Mouse (Mus musculus): ENCODE measurements around the gene Bsnd. TPM values are rescaled to one million over a fixed set of nuclear protein-coding genes. Genes with fewer than 3 reads are reported as not detected.

Bsnd gene
- polyA plus RNA-seq (2015; fragmentation: Nextera tagmentation; extraction: Ambion mirVana) = not detected in 2 replicates

GRCm38 (mm10) chr4:106492116-106492515, at the start of gene Bsnd:
Gene Bsnd, minus strand, starts transcription at chr4:106492283.
- Histone ChIP-seq H3K27ac (ENCODE audit: low read length) (no peak within 1 kb of the TSS), H3K4me2 (ENCODE audit: low read length) (no peak within 1 kb of the TSS), H3K4me1 (replicated peaks; ENCODE audit: control insufficient read depth, insufficient read depth, low read length) (no peaks in the 10 kb centered on the region), H3K9ac (replicated peaks; ENCODE audit: low read depth, low read length) (no peak within 1 kb of the TSS), H3K36me3 (ENCODE audit: control insufficient read depth, insufficient read depth) (no peaks in the 10 kb centered on the region), H3K9me3 (ENCODE audit: control insufficient read depth, low read length) (no peaks in the 10 kb centered on the region), H3K4me3 (replicated peaks; ENCODE audit: low read length) (no peak within 1 kb of the TSS), H3K27me3 (replicated peaks; ENCODE audit: control insufficient read depth, insufficient read depth, low read length) (no peaks in the 10 kb centered on the region)
- 75% methylated on average over 3 of the region's 3 CpGs for WGBS
- ATAC-seq = no peak

GRCm38 (mm10) chr4:106541491-106541890, 49.4 kb upstream of the Bsnd start:
- H3K27me3 ChIP-seq (replicated peaks; ENCODE audit: control insufficient read depth, insufficient read depth, low read length) = no peaks in the 10 kb centered on the region
- no peaks in the 10 kb centered on the region for H3K9me3 ChIP-seq (ENCODE audit: control insufficient read depth, low read length)
- H3K36me3 ChIP-seq (ENCODE audit: control insufficient read depth, insufficient read depth) = no peaks in the 10 kb centered on the region
- no peak overlapping the region for H3K9ac ChIP-seq (replicated peaks; ENCODE audit: low read depth, low read length)
- H3K4me1 ChIP-seq (replicated peaks; ENCODE audit: control insufficient read depth, insufficient read depth, low read length) = no peaks in the 10 kb centered on the region
- ATAC-seq = no peak
- H3K4me2 ChIP-seq (ENCODE audit: low read length) = no peak overlapping the region
- H3K4me3 ChIP-seq (replicated peaks; ENCODE audit: low read length) = no peak overlapping the region
- H3K27ac ChIP-seq (ENCODE audit: low read length) = no peak overlapping the region
- WGBS = 59% methylated on average over 3 of the region's 3 CpGs

GRCm38 (mm10) chr4:106539756-106540155, 47.7 kb upstream of the Bsnd start:
- Histone ChIP-seq H3K4me2 (ENCODE audit: low read length) (no peak overlapping the region), H3K4me3 (replicated peaks; ENCODE audit: low read length) (no peak overlapping the region), H3K9me3 (ENCODE audit: control insufficient read depth, low read length) (no peaks in the 10 kb centered on the region), H3K36me3 (ENCODE audit: control insufficient read depth, insufficient read depth) (no peaks in the 10 kb centered on the region), H3K4me1 (replicated peaks; ENCODE audit: control insufficient read depth, insufficient read depth, low read length) (no peaks in the 10 kb centered on the region), H3K9ac (replicated peaks; ENCODE audit: low read depth, low read length) (no peak overlapping the region), H3K27ac (ENCODE audit: low read length) (no peak overlapping the region), H3K27me3 (replicated peaks; ENCODE audit: control insufficient read depth, insufficient read depth, low read length) (no peaks in the 10 kb centered on the region)
- ATAC-seq = no peak
- 88% methylated on average over 5 of the region's 5 CpGs for WGBS

GRCm38 (mm10) chr4:106534256-106534655, 42.2 kb upstream of the Bsnd start:
- peaks cover 2% of the 10 kb centered on the region; the same call in 1 of the 2 replicates for H3K4me1 ChIP-seq (replicated peaks; ENCODE audit: control insufficient read depth, insufficient read depth, low read length)
- no peaks in the 10 kb centered on the region for H3K27me3 ChIP-seq (replicated peaks; ENCODE audit: control insufficient read depth, insufficient read depth, low read length)
- H3K36me3 ChIP-seq (ENCODE audit: control insufficient read depth, insufficient read depth) = no peaks in the 10 kb centered on the region
- no peaks in the 10 kb centered on the region for H3K9me3 ChIP-seq (ENCODE audit: control insufficient read depth, low read length)
- no peak overlapping the region for H3K4me2 ChIP-seq (ENCODE audit: low read length)
- WGBS = 82% methylated on average over 7 of the region's 7 CpGs
- H3K27ac ChIP-seq (ENCODE audit: low read length) = no peak overlapping the region
- no peak for ATAC-seq
- no peak overlapping the region for H3K9ac ChIP-seq (replicated peaks; ENCODE audit: low read depth, low read length)
- H3K4me3 ChIP-seq (replicated peaks; ENCODE audit: low read length) = no peak overlapping the region

- H3K9me3 ChIP-seq (ENCODE audit: control insufficient read depth, low read length) = no peaks in the 10 kb centered on the region
- WGBS = 65% methylated on average over 7 of the region's 7 CpGs
- no peak overlapping the region for H3K4me2 ChIP-seq (ENCODE audit: low read length)
- H3K9ac ChIP-seq (replicated peaks; ENCODE audit: low read depth, low read length) = no peak overlapping the region
- no peaks in the 10 kb centered on the region for H3K27me3 ChIP-seq (replicated peaks; ENCODE audit: control insufficient read depth, insufficient read depth, low read length)
- H3K27ac ChIP-seq (ENCODE audit: low read length) = no peak overlapping the region
- H3K4me1 ChIP-seq (replicated peaks; ENCODE audit: control insufficient read depth, insufficient read depth, low read length) = peaks cover 2% of the 10 kb centered on the region; the same call in 1 of the 2 replicates
- no peak overlapping the region for H3K4me3 ChIP-seq (replicated peaks; ENCODE audit: low read length)
- H3K36me3 ChIP-seq (ENCODE audit: control insufficient read depth, insufficient read depth) = no peaks in the 10 kb centered on the region
- ATAC-seq = no peak
These were observed 41.5 kb upstream of the Bsnd start for GRCm38 (mm10) chr4:106533421-106534080.

GRCm38 (mm10) chr4:106530113-106530482, 38.0 kb upstream of the Bsnd start:
- Histone ChIP-seq H3K27me3 (replicated peaks; ENCODE audit: control insufficient read depth, insufficient read depth, low read length) (no peaks in the 10 kb centered on the region), H3K36me3 (ENCODE audit: control insufficient read depth, insufficient read depth) (no peaks in the 10 kb centered on the region), H3K4me3 (replicated peaks; ENCODE audit: low read length) (no peak overlapping the region), H3K4me2 (ENCODE audit: low read length) (no peak overlapping the region), H3K9me3 (ENCODE audit: control insufficient read depth, low read length) (no peaks in the 10 kb centered on the region), H3K27ac (ENCODE audit: low read length) (no peak overlapping the region), H3K9ac (replicated peaks; ENCODE audit: low read depth, low read length) (no peak overlapping the region), H3K4me1 (replicated peaks; ENCODE audit: control insufficient read depth, insufficient read depth, low read length) (peaks cover 2% of the 10 kb centered on the region; the same call in 1 of the 2 replicates)
- 66% methylated on average over 9 of the region's 9 CpGs for WGBS
- ATAC-seq = peak; percentile 19

GRCm38 (mm10) chr4:106529375-106530112, 37.5 kb upstream of the Bsnd start:
- Histone ChIP-seq H3K9me3 (ENCODE audit: control insufficient read depth, low read length) (no peaks in the 10 kb centered on the region), H3K4me2 (ENCODE audit: low read length) (peak overlapping the region; percentile 52), H3K27ac (ENCODE audit: low read length) (no peak overlapping the region), H3K27me3 (replicated peaks; ENCODE audit: control insufficient read depth, insufficient read depth, low read length) (no peaks in the 10 kb centered on the region), H3K4me1 (replicated peaks; ENCODE audit: control insufficient read depth, insufficient read depth, low read length) (peaks cover 2% of the 10 kb centered on the region; the same call in 1 of the 2 replicates), H3K36me3 (ENCODE audit: control insufficient read depth, insufficient read depth) (no peaks in the 10 kb centered on the region), H3K4me3 (replicated peaks; ENCODE audit: low read length) (peak overlapping the region; percentile 33), H3K9ac (replicated peaks; ENCODE audit: low read depth, low read length) (peak overlapping the region; percentile 49)
- ATAC-seq = peak; percentile 95
- WGBS = 15% methylated on average over 17 of the region's 17 CpGs

GRCm38 (mm10) chr4:106527856-106528547, 35.9 kb upstream of the Bsnd start:
- H3K4me1 ChIP-seq (replicated peaks; ENCODE audit: control insufficient read depth, insufficient read depth, low read length) = peaks cover 2% of the 10 kb centered on the region; the same call in 1 of the 2 replicates
- no peak overlapping the region for H3K9ac ChIP-seq (replicated peaks; ENCODE audit: low read depth, low read length)
- ATAC-seq = 0 out of 2 replicates have a peak, but pooled peaks have one; percentile 21
- H3K36me3 ChIP-seq (ENCODE audit: control insufficient read depth, insufficient read depth) = no peaks in the 10 kb centered on the region
- no peak overlapping the region for H3K4me3 ChIP-seq (replicated peaks; ENCODE audit: low read length)
- 72% methylated on average over 7 of the region's 7 CpGs for WGBS
- H3K9me3 ChIP-seq (ENCODE audit: control insufficient read depth, low read length) = no peaks in the 10 kb centered on the region
- H3K4me2 ChIP-seq (ENCODE audit: low read length) = no peak overlapping the region
- no peaks in the 10 kb centered on the region for H3K27me3 ChIP-seq (replicated peaks; ENCODE audit: control insufficient read depth, insufficient read depth, low read length)
- no peak overlapping the region for H3K27ac ChIP-seq (ENCODE audit: low read length)

- no peaks in the 10 kb centered on the region for H3K27me3 ChIP-seq (replicated peaks; ENCODE audit: control insufficient read depth, insufficient read depth, low read length)
- H3K9me3 ChIP-seq (ENCODE audit: control insufficient read depth, low read length) = no peaks in the 10 kb centered on the region
- H3K4me2 ChIP-seq (ENCODE audit: low read length) = no peak overlapping the region
- peaks cover 2% of the 10 kb centered on the region; the same call in 1 of the 2 replicates for H3K4me1 ChIP-seq (replicated peaks; ENCODE audit: control insufficient read depth, insufficient read depth, low read length)
- no peak for ATAC-seq
- no peaks in the 10 kb centered on the region for H3K36me3 ChIP-seq (ENCODE audit: control insufficient read depth, insufficient read depth)
- 95% methylated on average over 2 of the region's 2 CpGs for WGBS
- no peak overlapping the region for H3K27ac ChIP-seq (ENCODE audit: low read length)
- H3K4me3 ChIP-seq (replicated peaks; ENCODE audit: low read length) = no peak overlapping the region
- no peak overlapping the region for H3K9ac ChIP-seq (replicated peaks; ENCODE audit: low read depth, low read length)
These were observed 32.9 kb upstream of the Bsnd start for GRCm38 (mm10) chr4:106525001-106525400.

Data from forebrain, embryonic 16.5 days (tissue).